Mouse (Mus musculus): ENCODE results near the gene Prkd1. TPM values are rescaled to one million over a fixed set of nuclear protein-coding genes. Genes with fewer than 3 reads are reported as not detected.

The Prkd1 gene
- polyA plus RNA-seq, 1 experiment from 2014 or later: 4.6 TPM

GRCm38 (mm10) chr12:50546394-50546793, 102.5 kb downstream of the Prkd1 start:
- ATAC-seq (replicated peaks; ENCODE audit: low FRiP score): no peak
- H3K4me3 ChIP-seq (replicated peaks): no peak overlapping the region
- no peak overlapping the region for H3K9ac ChIP-seq
- WGBS: 88% methylated on average over 5 of the region's 5 CpGs
- no peaks in the 10 kb centered on the region for H3K27me3 ChIP-seq
- H3K36me3 ChIP-seq: no peaks in the 10 kb centered on the region
- H3K4me1 ChIP-seq: no peaks in the 10 kb centered on the region
- H3K9me3 ChIP-seq (replicated peaks): no peaks in the 10 kb centered on the region
- no peak overlapping the region for H3K4me2 ChIP-seq
- H3K27ac ChIP-seq: no peak overlapping the region

- ATAC-seq (replicated peaks; ENCODE audit: low FRiP score): no peak
- Histone ChIP-seq H3K4me1 (no peaks in the 10 kb centered on the region), H3K27me3 (no peaks in the 10 kb centered on the region), H3K27ac (no peak overlapping the region), H3K4me2 (no peak overlapping the region), H3K36me3 (no peaks in the 10 kb centered on the region), H3K4me3 (replicated peaks) (no peak overlapping the region), H3K9ac (no peak overlapping the region), H3K9me3 (replicated peaks) (no peaks in the 10 kb centered on the region)
- WGBS: 58% methylated on average over 5 of the region's 5 CpGs
These were observed 103.3 kb downstream of the Prkd1 start for GRCm38 (mm10) chr12:50545610-50545919.

- no peak overlapping the region for H3K27ac ChIP-seq
- ATAC-seq (replicated peaks; ENCODE audit: low FRiP score): no peak
These were observed 103.9 kb downstream of the Prkd1 start for GRCm38 (mm10) chr12:50544855-50545609.

DNA sequence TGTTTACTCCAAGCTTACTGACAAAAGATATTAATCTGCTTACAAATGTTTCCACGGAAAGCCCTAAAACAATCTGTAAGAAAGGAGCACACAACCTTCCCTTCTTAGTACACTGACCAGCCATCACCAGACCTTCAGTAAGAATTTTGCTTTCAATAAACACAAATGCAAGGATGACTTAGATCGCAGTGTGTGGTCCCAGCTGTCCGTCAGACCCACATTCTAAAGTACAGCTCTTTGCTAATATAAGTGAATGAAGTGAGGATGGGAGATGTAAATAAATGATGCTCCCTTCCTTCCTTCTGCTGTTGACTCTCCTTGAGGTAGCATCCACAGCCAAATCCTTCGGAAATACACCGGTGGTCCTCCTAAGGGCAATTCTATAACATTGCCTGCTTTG, 108.1 kb downstream of the Prkd1 start:
- Histone ChIP-seq H3K36me3 (no peaks in the 10 kb centered on the region), H3K9me3 (replicated peaks) (no peaks in the 10 kb centered on the region), H3K4me1 (no peaks in the 10 kb centered on the region), H3K27me3 (no peaks in the 10 kb centered on the region), H3K27ac (no peak overlapping the region), H3K4me2 (no peak overlapping the region), H3K4me3 (replicated peaks) (no peak overlapping the region), H3K9ac (no peak overlapping the region)
- no peak for ATAC-seq (replicated peaks; ENCODE audit: low FRiP score)
- WGBS: 85% methylated on average over 5 of the region's 5 CpGs

More at GRCm38 (mm10) chr12:50544855-50545609, 103.9 kb downstream of the Prkd1 start:
- Histone ChIP-seq H3K4me1 (no peaks in the 10 kb centered on the region), H3K9ac (no peak overlapping the region), H3K36me3 (no peaks in the 10 kb centered on the region), H3K4me3 (replicated peaks) (no peak overlapping the region), H3K27me3 (no peaks in the 10 kb centered on the region), H3K4me2 (no peak overlapping the region), H3K9me3 (replicated peaks) (no peaks in the 10 kb centered on the region)
- 58% methylated on average over 8 of the region's 8 CpGs for WGBS

DNA sequence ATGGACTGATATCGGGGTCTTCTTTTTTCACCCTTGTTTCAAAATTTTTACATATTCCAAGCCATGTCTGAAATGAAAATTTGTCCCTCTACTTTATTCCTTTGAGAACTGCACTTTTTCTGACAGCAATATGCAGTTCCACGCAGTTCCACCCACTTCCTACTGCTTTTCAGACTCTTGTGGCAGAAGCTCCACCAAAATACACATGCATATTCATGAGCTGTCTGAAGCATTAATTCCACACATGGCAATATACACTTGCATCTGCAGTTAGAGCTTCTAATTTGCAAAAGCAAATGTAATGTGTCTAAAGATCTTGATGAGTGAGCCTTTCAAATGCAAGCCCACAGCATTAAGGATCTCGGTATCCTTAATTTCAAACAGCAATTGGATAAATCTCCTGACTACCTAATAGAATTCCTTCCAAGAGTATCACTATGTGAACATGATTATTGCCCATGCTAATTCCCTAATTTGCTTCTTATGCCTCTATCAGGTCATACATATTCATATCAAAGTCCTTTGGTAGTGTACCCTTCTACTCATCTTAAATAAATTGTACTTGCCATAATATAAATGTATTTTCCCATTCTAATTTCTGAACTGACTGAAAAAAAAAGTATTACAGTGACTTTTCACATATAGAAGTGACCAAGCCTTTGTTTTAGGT, 110.5 kb downstream of the Prkd1 start:
- 91% methylated on average over 3 of the region's 3 CpGs for WGBS
- ATAC-seq (replicated peaks; ENCODE audit: low FRiP score): no peak
- no peaks in the 10 kb centered on the region for H3K36me3 ChIP-seq

DNA sequence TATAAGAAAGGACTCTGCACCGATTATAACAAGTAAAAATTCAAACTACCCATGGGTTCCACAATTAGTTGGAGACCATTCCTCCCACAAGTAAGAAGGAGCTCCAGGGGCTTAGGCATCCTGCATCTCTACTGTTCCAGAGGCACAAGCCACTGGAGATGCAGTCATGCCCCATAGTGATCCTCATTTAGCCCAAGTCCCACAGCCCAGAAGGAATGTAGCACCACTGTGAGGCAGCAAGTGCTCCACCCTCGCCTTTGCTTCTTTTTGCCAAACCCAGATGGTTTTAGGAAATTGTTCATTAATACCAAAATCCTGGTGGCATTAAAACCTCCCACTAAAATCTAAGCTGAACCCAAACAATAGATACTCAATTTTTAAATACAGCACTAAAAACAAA, 111.1 kb downstream of the Prkd1 start:
- Histone ChIP-seq H3K4me2 (no peak overlapping the region), H3K27ac (no peak overlapping the region), H3K9me3 (replicated peaks) (no peaks in the 10 kb centered on the region), H3K4me1 (no peaks in the 10 kb centered on the region), H3K4me3 (replicated peaks) (no peak overlapping the region), H3K36me3 (no peaks in the 10 kb centered on the region), H3K27me3 (no peaks in the 10 kb centered on the region), H3K9ac (no peak overlapping the region)
- 72% methylated on average over 2 of the region's 2 CpGs for WGBS
- no peak for ATAC-seq (replicated peaks; ENCODE audit: low FRiP score)

More for the DNA sequence above, 110.5 kb downstream of the Prkd1 start:
- Histone ChIP-seq H3K4me2 (no peak overlapping the region), H3K4me3 (replicated peaks) (no peak overlapping the region), H3K27ac (no peak overlapping the region), H3K4me1 (no peaks in the 10 kb centered on the region), H3K9me3 (replicated peaks) (no peaks in the 10 kb centered on the region), H3K27me3 (no peaks in the 10 kb centered on the region), H3K9ac (no peak overlapping the region)

GRCm38 (mm10) chr12:50537006-50537405, 111.9 kb downstream of the Prkd1 start:
- Histone ChIP-seq H3K9ac (no peak overlapping the region), H3K4me1 (no peaks in the 10 kb centered on the region), H3K27ac (no peak overlapping the region), H3K4me2 (no peak overlapping the region), H3K36me3 (no peaks in the 10 kb centered on the region), H3K9me3 (replicated peaks) (no peaks in the 10 kb centered on the region), H3K27me3 (no peaks in the 10 kb centered on the region), H3K4me3 (replicated peaks) (no peak overlapping the region)
- no peak for ATAC-seq (replicated peaks; ENCODE audit: low FRiP score)
- 23% methylated on average over 1 of the region's 1 CpGs for WGBS

DNA sequence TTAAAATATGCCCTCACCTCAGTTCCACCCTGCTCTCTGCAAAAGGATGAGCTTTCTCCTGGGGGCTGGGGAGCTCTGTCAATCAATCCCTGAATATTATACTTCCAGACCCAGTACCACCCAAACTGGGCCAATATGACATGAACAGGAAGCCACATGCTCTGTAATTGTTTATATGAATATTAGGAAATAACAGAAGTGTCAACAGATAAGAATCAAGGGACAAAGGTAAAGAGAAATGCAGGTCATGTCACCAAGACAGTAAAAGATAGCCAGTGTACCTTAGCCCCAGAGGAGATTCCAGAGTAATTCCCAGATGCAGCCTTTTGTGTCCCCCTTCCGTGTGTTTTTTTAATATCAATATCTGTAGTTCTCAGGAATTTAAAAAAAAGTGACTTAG, 120.3 kb downstream of the Prkd1 start:
- no peak overlapping the region for H3K4me2 ChIP-seq
- H3K27ac ChIP-seq: no peak overlapping the region
- H3K9ac ChIP-seq: no peak overlapping the region
- no peaks in the 10 kb centered on the region for H3K9me3 ChIP-seq (replicated peaks)
- no peaks in the 10 kb centered on the region for H3K36me3 ChIP-seq
- no peaks in the 10 kb centered on the region for H3K4me1 ChIP-seq
- no peaks in the 10 kb centered on the region for H3K27me3 ChIP-seq
- no peak overlapping the region for H3K4me3 ChIP-seq (replicated peaks)
- 91% methylated on average over 1 of the region's 1 CpGs for WGBS
- ATAC-seq (replicated peaks; ENCODE audit: low FRiP score): no peak

- no peak overlapping the region for H3K27ac ChIP-seq
- no peaks in the 10 kb centered on the region for H3K27me3 ChIP-seq
- H3K9ac ChIP-seq: no peak overlapping the region
- no peaks in the 10 kb centered on the region for H3K9me3 ChIP-seq (replicated peaks)
- no peak overlapping the region for H3K4me3 ChIP-seq (replicated peaks)
- WGBS: 80% methylated on average over 2 of the region's 2 CpGs
- H3K4me1 ChIP-seq: no peaks in the 10 kb centered on the region
- no peaks in the 10 kb centered on the region for H3K36me3 ChIP-seq
- no peak overlapping the region for H3K4me2 ChIP-seq
- no peak for ATAC-seq (replicated peaks; ENCODE audit: low FRiP score)
These were observed 124.8 kb downstream of the Prkd1 start for GRCm38 (mm10) chr12:50524061-50524460.

DNA sequence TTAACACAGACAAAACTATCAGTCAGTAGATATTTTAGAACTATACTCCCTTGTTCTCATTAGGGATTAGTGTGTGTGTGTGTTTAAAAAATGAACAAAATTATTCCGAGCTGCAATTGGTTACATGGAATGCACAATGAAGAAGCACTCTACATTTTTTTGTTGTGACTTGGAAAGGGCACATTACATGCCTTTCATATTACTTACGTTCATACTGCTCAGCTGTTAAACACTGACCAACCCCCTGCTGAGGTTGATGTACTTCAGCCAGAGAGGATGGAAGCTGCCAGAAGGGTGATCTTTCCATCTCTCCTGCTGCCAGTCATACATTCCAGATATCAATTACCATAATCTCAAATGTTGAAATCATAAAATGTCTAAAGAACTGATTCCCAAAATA, 134.4 kb downstream of the Prkd1 start:
- Histone ChIP-seq H3K4me3 (replicated peaks) (no peak overlapping the region), H3K4me1 (no peaks in the 10 kb centered on the region), H3K4me2 (no peak overlapping the region), H3K9ac (no peak overlapping the region), H3K27ac (no peak overlapping the region), H3K9me3 (replicated peaks) (no peaks in the 10 kb centered on the region), H3K27me3 (no peaks in the 10 kb centered on the region), H3K36me3 (no peaks in the 10 kb centered on the region)
- no peak for ATAC-seq (replicated peaks; ENCODE audit: low FRiP score)
- WGBS: 83% methylated on average over 2 of the region's 2 CpGs

GRCm38 (mm10) chr12:50511486-50512225, 137.2 kb downstream of the Prkd1 start:
- Histone ChIP-seq H3K4me2 (no peak overlapping the region), H3K9ac (no peak overlapping the region), H3K4me3 (replicated peaks) (no peak overlapping the region), H3K9me3 (replicated peaks) (no peaks in the 10 kb centered on the region), H3K27me3 (no peaks in the 10 kb centered on the region), H3K4me1 (no peaks in the 10 kb centered on the region), H3K27ac (no peak overlapping the region), H3K36me3 (no peaks in the 10 kb centered on the region)
- WGBS: 81% methylated on average over 4 of the region's 4 CpGs
- ATAC-seq (replicated peaks; ENCODE audit: low FRiP score): no peak

DNA sequence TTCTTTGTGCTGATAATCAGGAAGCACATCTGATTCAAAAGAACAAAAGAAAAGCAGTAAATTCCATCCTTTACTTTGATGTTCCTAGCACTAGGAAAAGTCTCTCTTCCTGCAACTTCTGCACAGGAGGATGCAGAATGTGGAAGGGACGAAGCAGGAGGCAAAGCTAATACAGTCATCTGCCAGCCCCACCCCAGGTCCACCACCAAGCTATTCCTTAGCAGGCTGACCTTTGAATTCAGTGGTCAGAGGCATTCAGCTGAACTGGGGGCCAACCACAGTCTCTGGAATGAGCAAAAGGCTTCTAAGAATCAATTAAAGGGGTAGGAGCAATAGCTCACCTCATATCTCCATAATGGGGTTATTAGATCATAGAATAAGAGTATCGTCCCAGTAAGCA, 140.1 kb downstream of the Prkd1 start:
- no peak for ATAC-seq (replicated peaks; ENCODE audit: low FRiP score)
- H3K9ac ChIP-seq: no peak overlapping the region
- 76% methylated on average over 2 of the region's 2 CpGs for WGBS
- H3K4me1 ChIP-seq: no peaks in the 10 kb centered on the region
- H3K4me2 ChIP-seq: no peak overlapping the region
- no peak overlapping the region for H3K27ac ChIP-seq
- H3K36me3 ChIP-seq: no peaks in the 10 kb centered on the region
- no peaks in the 10 kb centered on the region for H3K9me3 ChIP-seq (replicated peaks)
- H3K4me3 ChIP-seq (replicated peaks): no peak overlapping the region
- no peaks in the 10 kb centered on the region for H3K27me3 ChIP-seq
